Mouse (Mus musculus): ENCODE results near the gene Cyp2u1. TPM values are rescaled to one million over a fixed set of nuclear protein-coding genes. Genes with fewer than 3 reads are reported as not detected.
"Not testable (repeated sequence)": the region's sequence is repeated elsewhere in the genome, so short reads cannot be mapped to it uniquely, and the experiment has no call there.

Gene Cyp2u1
- 10 to 100 TPM; 17.0 to 20.6 (median 19.0) TPM for total RNA-seq (2022)

GRCm38 (mm10) chr3:131302452-131303319 lies at the start of gene Cyp2u1:
Cyp2u1 (minus strand) TSS chr3:131303227.
- peak; percentile 84 to 93 for DNase-seq (ENCODE audit: low spot score in 2 of 2)

GRCm38 (mm10) chr3:131350539-131350938 lies 47.5 kb upstream of the Cyp2u1 start:
- no peak for DNase-seq (ENCODE audit: low spot score in 2 of 2)

DNA sequence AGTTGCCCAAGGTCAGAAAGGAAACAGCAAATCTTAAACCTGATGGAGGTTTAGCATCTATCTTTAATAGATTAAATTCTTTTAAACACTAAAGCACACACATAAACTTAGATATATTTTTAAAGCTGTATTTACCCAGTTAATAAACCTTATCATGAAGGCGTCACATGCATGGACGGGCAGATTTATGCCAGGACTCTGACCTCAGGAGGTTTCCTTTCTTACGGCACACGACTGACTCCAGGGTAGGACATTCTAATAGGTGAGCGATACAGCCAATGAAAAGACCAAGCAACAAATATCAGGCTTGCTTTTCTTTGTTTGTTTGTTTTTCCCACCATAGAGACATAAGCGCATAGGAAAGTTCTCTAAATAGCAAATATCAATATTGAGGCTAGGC lies 46.0 kb upstream of the Cyp2u1 start:
- no peak for DNase-seq (ENCODE audit: low spot score in 2 of 2)

DNA sequence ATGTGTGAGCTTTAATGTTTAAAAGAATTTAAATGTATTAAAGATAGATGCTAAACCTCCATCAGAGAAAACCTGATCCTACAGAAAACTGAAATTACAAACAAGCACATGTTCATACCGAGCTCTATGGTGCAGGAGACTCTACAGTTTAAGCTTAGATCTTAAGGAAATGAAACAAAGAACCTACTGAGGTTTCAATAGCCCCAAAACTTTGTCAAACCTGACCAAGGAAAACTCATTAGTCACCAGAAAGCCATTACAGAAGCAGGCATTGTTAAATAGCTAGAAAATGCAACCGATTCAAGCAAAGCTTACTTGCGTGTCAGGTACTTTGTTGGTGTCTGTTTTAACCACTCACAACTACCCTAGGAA lies 45.5 kb upstream of the Cyp2u1 start:
- no peak for DNase-seq (ENCODE audit: low spot score in 2 of 2)

DNA sequence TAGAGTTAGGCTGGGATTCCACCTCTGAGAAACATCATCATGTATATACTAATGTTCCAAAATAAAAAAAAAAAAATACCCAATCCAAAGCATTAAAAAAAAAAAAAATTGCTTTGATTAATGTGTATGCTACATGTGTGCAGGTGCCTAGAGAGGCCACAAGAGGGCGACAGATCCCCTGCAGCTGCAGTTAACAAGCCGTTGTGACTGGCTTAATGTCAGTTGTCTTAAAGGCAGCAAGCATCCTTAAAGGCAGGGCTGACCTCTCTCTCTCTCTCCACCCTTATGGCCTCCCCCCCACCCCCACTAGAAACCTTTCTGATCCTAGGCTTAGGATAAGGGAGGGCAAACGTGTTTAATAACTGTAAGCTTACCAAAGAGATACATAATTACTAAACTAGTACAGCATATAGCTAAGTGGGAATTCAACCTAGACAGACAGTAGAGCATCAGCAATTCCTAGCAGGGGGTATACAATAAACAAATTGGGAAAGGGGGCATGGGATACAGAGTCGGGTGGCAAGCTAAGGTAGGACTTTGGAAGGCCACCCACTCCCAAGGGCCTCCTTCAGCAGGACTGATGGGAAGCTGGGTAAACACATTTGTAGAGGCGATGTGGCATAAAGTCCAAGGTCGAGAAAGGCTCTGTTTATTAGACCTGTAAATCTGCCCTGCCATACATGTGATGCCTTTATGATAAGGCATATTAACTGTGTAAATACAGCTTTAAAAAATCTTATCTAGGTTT lies 45.0 kb upstream of the Cyp2u1 start:
- no peak for DNase-seq (ENCODE audit: low spot score in 2 of 2)

- no peak for DNase-seq (ENCODE audit: low spot score in 2 of 2)
These were observed 42.9 kb upstream of the Cyp2u1 start for GRCm38 (mm10) chr3:131345903-131346302.

- no peak for DNase-seq (ENCODE audit: low spot score in 2 of 2)
These were observed 40.3 kb upstream of the Cyp2u1 start for GRCm38 (mm10) chr3:131343311-131343710.

- DNase-seq (ENCODE audit: low spot score in 2 of 2): no peak
These were observed 37.9 kb upstream of the Cyp2u1 start for GRCm38 (mm10) chr3:131340885-131341284.

GRCm38 (mm10) chr3:131339280-131339679 lies 36.3 kb upstream of the Cyp2u1 start:
- no peak for DNase-seq (ENCODE audit: low spot score in 2 of 2)

- DNase-seq (ENCODE audit: low spot score in 2 of 2): not testable (repeated sequence)
These were observed 34.7 kb upstream of the Cyp2u1 start for GRCm38 (mm10) chr3:131337749-131338148.

GRCm38 (mm10) chr3:131336629-131337028 lies 33.6 kb upstream of the Cyp2u1 start:
- DNase-seq (ENCODE audit: low spot score in 2 of 2): no peak

- no peak for DNase-seq (ENCODE audit: low spot score in 2 of 2)
These were observed 32.1 kb upstream of the Cyp2u1 start for GRCm38 (mm10) chr3:131335117-131335547.

DNA sequence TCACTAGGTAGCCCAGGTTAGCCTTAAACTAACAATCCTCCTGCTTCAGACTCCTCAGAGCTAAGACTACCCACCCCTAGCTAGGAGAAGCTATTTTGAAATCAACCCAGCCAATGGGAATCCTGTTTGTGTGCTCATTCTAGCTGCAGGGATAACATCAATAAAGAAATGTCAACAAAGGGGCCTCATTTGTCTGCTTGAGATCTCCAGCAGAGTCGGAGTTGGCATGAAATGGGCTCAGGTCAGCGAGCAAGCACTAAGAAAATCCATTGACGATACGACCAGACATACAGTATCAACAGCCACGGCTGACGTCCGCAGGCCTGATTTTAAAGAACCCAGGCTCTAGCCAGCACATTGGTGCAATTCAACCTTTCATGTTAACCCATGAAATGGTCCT lies 24.2 kb upstream of the Cyp2u1 start:
- DNase-seq (ENCODE audit: low spot score in 2 of 2): no peak

DNA sequence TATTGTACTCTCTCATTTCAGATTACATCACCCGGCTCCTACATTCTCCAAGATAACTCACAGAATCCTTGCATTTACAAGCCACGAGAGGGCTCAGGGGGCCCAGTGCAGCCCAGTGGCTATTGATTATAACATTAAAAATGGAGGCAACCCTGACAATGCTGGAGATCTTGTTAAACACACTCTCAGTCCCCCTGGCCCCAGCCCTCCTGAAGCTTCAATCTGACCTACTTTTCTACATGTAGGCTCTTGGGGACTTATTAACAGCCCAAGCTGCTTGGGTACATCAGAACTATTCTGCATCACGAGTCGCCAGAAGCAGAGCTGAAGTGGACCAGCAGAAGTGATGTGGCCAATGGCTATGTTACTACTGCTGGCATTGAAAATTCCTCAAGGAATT lies 23.6 kb upstream of the Cyp2u1 start:
- DNase-seq (ENCODE audit: low spot score in 2 of 2): no peak

- no peak for DNase-seq (ENCODE audit: low spot score in 2 of 2)
These were observed 19.2 kb upstream of the Cyp2u1 start for GRCm38 (mm10) chr3:131322081-131322815.

GRCm38 (mm10) chr3:131320184-131320583 lies 17.2 kb upstream of the Cyp2u1 start:
- peak; percentile 39 to 41 for DNase-seq (ENCODE audit: low spot score in 2 of 2)

GRCm38 (mm10) chr3:131318211-131318610 lies 15.2 kb upstream of the Cyp2u1 start:
- DNase-seq (ENCODE audit: low spot score in 2 of 2): no peak

DNA sequence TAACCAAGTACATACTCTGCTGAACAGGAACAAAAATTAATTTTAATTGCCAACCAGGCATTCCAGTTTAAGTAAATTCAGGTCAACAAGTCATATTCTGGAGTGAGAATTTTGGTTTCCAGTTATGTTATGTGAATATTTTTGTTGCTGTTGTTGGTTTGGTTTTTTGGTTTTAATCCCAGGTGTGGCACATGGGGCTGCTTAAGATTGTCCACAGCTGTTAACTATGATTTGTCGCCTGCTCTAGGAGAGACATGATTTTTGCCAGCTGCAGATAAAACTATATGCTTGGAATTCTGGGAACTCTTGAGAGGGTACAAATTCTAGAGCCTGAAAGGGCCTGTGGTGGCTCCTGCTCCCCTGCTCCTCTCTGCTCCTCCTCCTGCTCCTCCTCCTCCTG lies 14.1 kb upstream of the Cyp2u1 start:
- DNase-seq (ENCODE audit: low spot score in 2 of 2): no peak

- DNase-seq (ENCODE audit: low spot score in 2 of 2): no peak
These were observed 13.0 kb upstream of the Cyp2u1 start for GRCm38 (mm10) chr3:131315957-131316510.

DNA sequence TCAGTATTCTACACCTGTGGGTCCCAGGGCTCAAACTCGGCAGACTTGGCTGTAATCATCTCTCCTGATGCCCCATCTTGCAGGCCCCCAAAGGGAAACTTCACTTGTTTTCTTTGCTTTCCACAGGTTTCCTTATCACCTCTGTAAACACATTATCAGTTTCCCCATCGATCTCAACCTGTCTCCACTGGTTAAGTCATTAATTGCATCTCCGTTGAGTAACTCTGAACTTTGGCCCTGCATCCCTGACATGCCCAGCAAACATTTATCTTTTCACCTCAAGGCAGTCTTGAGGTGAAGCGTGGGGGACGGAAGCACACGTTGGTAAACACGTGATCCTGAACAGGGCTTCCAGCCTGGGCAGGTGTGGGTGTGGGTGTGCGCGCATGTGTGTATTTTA lies 9.3 kb upstream of the Cyp2u1 start:
- DNase-seq (ENCODE audit: low spot score in 2 of 2): no peak

DNA sequence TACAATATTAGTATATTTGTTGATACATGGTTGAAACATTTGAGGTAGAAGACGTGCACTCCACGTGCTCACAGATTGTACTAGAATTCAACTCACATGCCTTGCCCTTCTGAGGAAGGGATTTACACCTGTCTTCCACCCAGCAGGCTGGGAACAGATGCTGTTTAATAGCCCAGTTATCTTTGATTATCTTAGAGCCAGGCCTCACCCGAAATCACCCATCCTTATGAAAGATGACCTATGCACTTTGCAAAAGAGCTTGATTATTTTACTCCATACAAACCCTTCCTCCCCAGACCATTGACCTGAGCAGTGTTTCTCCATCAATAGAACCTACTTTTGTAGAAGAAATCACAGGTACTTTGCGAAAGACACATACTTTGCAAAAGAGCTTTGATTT lies 7.5 kb upstream of the Cyp2u1 start:
- no peak for DNase-seq (ENCODE audit: low spot score in 2 of 2)

DNA sequence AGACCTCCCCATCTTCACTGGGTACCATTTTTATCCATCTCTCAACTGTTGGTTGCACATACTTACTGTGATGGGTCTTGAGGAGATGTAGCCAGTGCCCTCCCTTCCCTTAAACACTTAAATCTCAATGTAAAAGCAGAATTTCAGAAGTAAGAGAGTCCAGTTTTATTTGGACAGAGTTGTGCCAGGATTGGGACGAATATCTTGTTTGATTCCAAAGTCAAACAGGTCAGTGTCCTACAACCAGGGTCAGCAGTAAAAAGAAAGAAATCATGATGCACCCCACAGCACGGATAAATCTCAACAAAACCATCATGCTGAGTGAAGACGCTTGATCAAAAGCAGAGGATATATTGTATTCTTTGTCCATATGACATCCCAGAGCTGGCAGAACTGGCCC lies 4.8 kb upstream of the Cyp2u1 start:
- no peak for DNase-seq (ENCODE audit: low spot score in 2 of 2)

Data from left cerebral cortex, adult 8-10 months (tissue).